Mouse (Mus musculus) heart, postnatal 0 days (tissue): Measurements from ENCODE around the gene Olfr91. TPM values are rescaled to one million over a fixed set of nuclear protein-coding genes. Genes with fewer than 3 reads are reported as not detected.

Experiments used
- ATAC-seq: fragments of 200-750 bp; cut with Nextera tagmentation; 2 replicates; pipeline ENCODE4 v1.8.0; 2017; ENCODE audit warnings: low read depth, moderate number of reproducible peaks, moderate library complexity; ENCODE audit not compliant: insufficient read depth
- DNase-seq: peaks from one replicate; pipeline ENCODE4 v3.0.0-alpha.2; 2016; ENCODE audit warnings: low spot score
- H3K27ac ChIP-seq: fragments of 300-500 bp; sonication (generic); 2 replicates; pipeline ENCODE4 v1.5.1; 2014; ENCODE audit warnings: low read depth, mild to moderate bottlenecking
- H3K27me3 ChIP-seq: fragments of 300-500 bp; sonication (generic); 2 replicates; pipeline ENCODE4 v1.6.1; 2014; ENCODE audit warnings: low read length, mixed read lengths; ENCODE audit not compliant: control insufficient read depth, insufficient read depth
- H3K36me3 ChIP-seq: fragments of 300-500 bp; sonication (generic); replicated peaks from 2 replicates; pipeline ENCODE4 v1.6.1; 2014; ENCODE audit warnings: low read length, mixed read lengths; ENCODE audit not compliant: control insufficient read depth, insufficient read depth
- H3K4me1 ChIP-seq: fragments of 300-500 bp; sonication (generic); 2 replicates; pipeline ENCODE4 v1.6.1; 2014; ENCODE audit warnings: antibody characterized with exemption; ENCODE audit not compliant: control insufficient read depth, insufficient read depth
- H3K4me2 ChIP-seq: fragments of 300-500 bp; sonication (generic); 2 replicates; pipeline ENCODE4 v1.6.1; 2014; ENCODE audit warnings: low read depth, mild to moderate bottlenecking, low read length, moderate library complexity
- H3K4me3 ChIP-seq: fragments of 300-500 bp; sonication (generic); 2 replicates; pipeline ENCODE4 v1.5.1; 2014; ENCODE audit warnings: low read depth, low read length
- H3K9ac ChIP-seq: fragments of 300-500 bp; sonication (generic); replicated peaks from 2 replicates; pipeline ENCODE4 v1.6.1; 2014; ENCODE audit warnings: low read depth, low read length, mixed read lengths
- H3K9me3 ChIP-seq: fragments of 300-500 bp; sonication (generic); replicated peaks from 2 replicates; pipeline ENCODE4 v1.6.1; 2016; ENCODE audit warnings: low read length; ENCODE audit not compliant: control insufficient read depth
- CTCF ChIP-seq: IDR thresholded peaks from 2 replicates; pipeline ENCODE4 v1.5.1; 2016; ENCODE audit warnings: antibody characterized with exemption, control low read depth, low read depth
- EP300 ChIP-seq: IDR thresholded peaks from 2 replicates; pipeline ENCODE4 v1.6.1; 2016; ENCODE audit warnings: antibody characterized with exemption, low read depth
- WGBS: fragments of 180-500 bp; shearing (Covaris S2); extraction: QIAGEN DNeasy Blood & Tissue Kit; methylation state at CpG from one replicate; pipeline ENCODE4 v1.1.7; 2014; 5-methylcytosine and 5-hydroxymethylcytosine counted together
- polyA plus RNA-seq: library from polyadenylated mRNA; unstranded; fragments of >200 nt; fragmentation: Nextera tagmentation; extraction: Ambion mirVana; gene quantifications from 2 replicates; pipeline ENCODE4 v1.2.1, GENCODE M21; 2015
- total RNA-seq: library from RNA; depleted of rRNA; stranded (reverse); fragments of >200 nt; gene quantifications from 2 replicates; pipeline ENCODE4 v1.2.3, GENCODE M21; 2014; ENCODE audit warnings: low replicate concordance; rRNA removed

Olfr91 gene
- total and polyA plus RNA-seq, 2 experiments from 2014 or later, result not detected

GRCm38 (mm10) chr17:37045611-37046311 is 52.3 kb downstream of the Olfr91 start, which contains the start of gene Gabbr1:
Gabbr1 (plus strand) TSS chr17:37045966.
- TF ChIP-seq CTCF (no peak), EP300 (no peak)
- ATAC-seq (peak; percentile 85), DNase-seq (peak; percentile 49)
- peak within 1 kb of the TSS; percentile 31; the same call in 1 of the 2 replicates for H3K27ac ChIP-seq
- H3K9ac ChIP-seq, result peak within 1 kb of the TSS; percentile 72
- H3K36me3 ChIP-seq, result no peaks in the 10 kb centered on the region
- under 1% methylated on average over 50 of the region's 55 CpGs for WGBS
- peak within 1 kb of the TSS; percentile 82 for H3K4me2 ChIP-seq
- peaks cover 34% of the 10 kb centered on the region for H3K27me3 ChIP-seq
- peaks cover 22% of the 10 kb centered on the region for H3K4me1 ChIP-seq
- H3K4me3 ChIP-seq, result peak within 1 kb of the TSS; percentile 72
- no peaks in the 10 kb centered on the region for H3K9me3 ChIP-seq

DNA sequence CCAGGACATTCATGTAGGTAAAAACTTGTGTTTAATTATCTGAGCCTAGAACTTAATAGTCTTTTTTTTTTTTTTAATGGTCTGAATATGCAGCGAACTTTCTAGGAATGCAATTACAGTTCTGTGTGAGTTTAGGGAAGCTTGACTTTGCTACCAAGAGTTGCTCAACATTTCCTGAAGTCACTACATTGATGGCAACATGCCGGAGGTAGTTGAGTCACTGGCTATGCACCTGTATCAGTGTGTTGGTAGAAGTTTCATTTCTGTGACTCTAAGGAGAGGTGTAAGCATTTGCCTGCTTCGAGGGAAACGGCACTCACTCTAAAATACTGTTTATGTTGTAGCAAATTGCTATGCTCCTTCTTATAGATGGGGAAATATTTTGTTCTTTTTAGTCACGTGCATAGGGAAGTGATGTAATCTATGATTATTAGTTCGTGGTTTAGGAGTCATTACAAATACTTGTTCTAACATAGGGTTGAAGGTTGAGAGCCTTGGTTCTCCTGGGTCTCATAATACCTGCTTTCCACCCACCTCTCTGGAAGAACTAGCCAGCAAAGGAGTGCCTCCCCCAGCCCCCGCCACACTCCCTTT is 53.3 kb downstream of the Olfr91 start:
- no peaks in the 10 kb centered on the region for H3K36me3 ChIP-seq
- WGBS, result 66% methylated on average over 7 of the region's 7 CpGs
- ATAC-seq, result no peak
- H3K4me1 ChIP-seq, result peaks cover 13% of the 10 kb centered on the region
- TF ChIP-seq CTCF (no peak), EP300 (no peak)
- H3K27me3 ChIP-seq, result peaks cover 25% of the 10 kb centered on the region
- H3K4me2 ChIP-seq, result no peak overlapping the region; the same call in 1 of the 2 replicates
- no peaks in the 10 kb centered on the region for H3K9me3 ChIP-seq
- no peak for DNase-seq
- H3K9ac ChIP-seq, result no peak overlapping the region
- 0 out of 2 replicates have a peak overlapping the region, but pooled peaks have one; percentile 72 for H3K4me3 ChIP-seq
- H3K27ac ChIP-seq, result no peak overlapping the region

Other genes starting within 250 kb of the Olfr91 start
- gene Trim15, start 231.1 kb downstream of the Olfr91 start, total RNA-seq, result not detected in 2 replicates
- gene Trim15, start 231.1 kb downstream of the Olfr91 start, polyA plus RNA-seq, result not detected in 2 replicates
- gene Trim10, start 228.7 kb downstream of the Olfr91 start, total RNA-seq, result 0.15 TPM in 1 of 2 replicates, not detected in the other
- 0.63 and 0.97 TPM in 2 replicates for gene Trim10, start 228.7 kb downstream of the Olfr91 start, polyA plus RNA-seq
- gene Trim40, start 208.2 kb downstream of the Olfr91 start, total RNA-seq, result not detected in 2 replicates
- gene Trim40, start 208.2 kb downstream of the Olfr91 start, polyA plus RNA-seq, result not detected in 2 replicates
- gene Trim31, start 200.2 kb downstream of the Olfr91 start, total RNA-seq, result not detected in 2 replicates
- gene Trim31, start 200.2 kb downstream of the Olfr91 start, polyA plus RNA-seq, result not detected in 2 replicates
- 0.66 and 8.0 TPM in 2 replicates for gene Rnf39, start 155.4 kb downstream of the Olfr91 start, total RNA-seq
- 0.16 TPM in 2 replicates for gene Rnf39, start 155.4 kb downstream of the Olfr91 start, polyA plus RNA-seq
- gene Ppp1r11, start 146.5 kb downstream of the Olfr91 start, total RNA-seq, result 22.3 and 29.6 TPM in 2 replicates
- 84.0 and 84.4 TPM in 2 replicates for gene Ppp1r11, start 146.5 kb downstream of the Olfr91 start, polyA plus RNA-seq
- 13.4 and 20.4 TPM in 2 replicates for gene Znrd1, start 139.7 kb downstream of the Olfr91 start, total RNA-seq
- gene Znrd1, start 139.7 kb downstream of the Olfr91 start, polyA plus RNA-seq, result 33.6 and 38.4 TPM in 2 replicates
- 2.8 TPM in 1 of 2 replicates, not detected in the other for gene Znrd1as, start 139.7 kb downstream of the Olfr91 start, total RNA-seq
- 8.2 and 10.0 TPM in 2 replicates for gene Znrd1as, start 139.7 kb downstream of the Olfr91 start, polyA plus RNA-seq
- not detected in 2 replicates for gene 2410137M14Rik, start 117.0 kb downstream of the Olfr91 start, total RNA-seq
- gene 2410137M14Rik, start 117.0 kb downstream of the Olfr91 start, polyA plus RNA-seq, result 0.18 TPM in 1 of 2 replicates, not detected in the other
- gene H2-M5, start 108.7 kb downstream of the Olfr91 start, total RNA-seq, result not detected in 2 replicates
- gene H2-M5, start 108.7 kb downstream of the Olfr91 start, polyA plus RNA-seq, result 0.04 TPM in 1 of 2 replicates, not detected in the other
- gene Zfp57, start 97.1 kb downstream of the Olfr91 start, total RNA-seq, result 12.5 and 14.7 TPM in 2 replicates
- gene Zfp57, start 97.1 kb downstream of the Olfr91 start, polyA plus RNA-seq, result 9.2 and 10.0 TPM in 2 replicates
- gene Mog, start 74.9 kb downstream of the Olfr91 start, total RNA-seq, result not detected in 2 replicates
- not detected in 2 replicates for gene Mog, start 74.9 kb downstream of the Olfr91 start, polyA plus RNA-seq
- gene Gabbr1, start 52.3 kb downstream of the Olfr91 start, total RNA-seq, result 4.8 and 6.7 TPM in 2 replicates
- gene Gabbr1, start 52.3 kb downstream of the Olfr91 start, polyA plus RNA-seq, result 1.8 and 1.9 TPM in 2 replicates
- not detected in 2 replicates for gene Olfr90, start 9.8 kb downstream of the Olfr91 start, total RNA-seq
- not detected in 2 replicates for gene Olfr90, start 9.8 kb downstream of the Olfr91 start, polyA plus RNA-seq
- not detected in 2 replicates for gene Olfr92, start 21.8 kb upstream of the Olfr91 start, total RNA-seq
- gene Olfr92, start 21.8 kb upstream of the Olfr91 start, polyA plus RNA-seq, result not detected in 2 replicates
- not detected in 2 replicates for gene Olfr93, start 63.2 kb upstream of the Olfr91 start, total RNA-seq
- not detected in 2 replicates for gene Olfr93, start 63.2 kb upstream of the Olfr91 start, polyA plus RNA-seq
- gene Ubd, start 95.6 kb upstream of the Olfr91 start, total RNA-seq, result not detected in 2 replicates
- not detected in 2 replicates for gene Ubd, start 95.6 kb upstream of the Olfr91 start, polyA plus RNA-seq
- gene Olfr94, start 102.7 kb upstream of the Olfr91 start, total RNA-seq, result not detected in 2 replicates
- gene Olfr94, start 102.7 kb upstream of the Olfr91 start, polyA plus RNA-seq, result not detected in 2 replicates
- not detected in 2 replicates for gene Olfr95, start 114.8 kb upstream of the Olfr91 start, total RNA-seq
- gene Olfr95, start 114.8 kb upstream of the Olfr91 start, polyA plus RNA-seq, result not detected in 2 replicates
- not detected in 2 replicates for gene Olfr96, start 121.9 kb upstream of the Olfr91 start, total RNA-seq
- gene Olfr96, start 121.9 kb upstream of the Olfr91 start, polyA plus RNA-seq, result not detected in 2 replicates
- gene Olfr97, start 139.1 kb upstream of the Olfr91 start, total RNA-seq, result not detected in 2 replicates
- not detected in 2 replicates for gene Olfr97, start 139.1 kb upstream of the Olfr91 start, polyA plus RNA-seq
- not detected in 2 replicates for gene Olfr98, start 165.5 kb upstream of the Olfr91 start, total RNA-seq
- not detected in 2 replicates for gene Olfr98, start 165.5 kb upstream of the Olfr91 start, polyA plus RNA-seq
- gene H2-M3, start 171.9 kb upstream of the Olfr91 start, total RNA-seq, result 0.42 and 0.43 TPM in 2 replicates
- 2.6 and 2.9 TPM in 2 replicates for gene H2-M3, start 171.9 kb upstream of the Olfr91 start, polyA plus RNA-seq
- gene Olfr99, start 185.2 kb upstream of the Olfr91 start, total RNA-seq, result not detected in 2 replicates
- gene Olfr99, start 185.2 kb upstream of the Olfr91 start, polyA plus RNA-seq, result not detected in 2 replicates
- gene Olfr101, start 206.0 kb upstream of the Olfr91 start, total RNA-seq, result not detected in 2 replicates
- gene Olfr101, start 206.0 kb upstream of the Olfr91 start, polyA plus RNA-seq, result not detected in 2 replicates
- not detected in 2 replicates for gene Olfr102, start 218.8 kb upstream of the Olfr91 start, total RNA-seq
- not detected in 2 replicates for gene Olfr102, start 218.8 kb upstream of the Olfr91 start, polyA plus RNA-seq
- not detected in 2 replicates for gene Olfr103, start 241.4 kb upstream of the Olfr91 start, total RNA-seq
- gene Olfr103, start 241.4 kb upstream of the Olfr91 start, polyA plus RNA-seq, result not detected in 2 replicates